Mouse (Mus musculus) liver, adult 2 months (tissue): ENCODE data around the gene Atxn1. TPM values are rescaled to one million over a fixed set of nuclear protein-coding genes. Genes with fewer than 3 reads are reported as not detected.

Experiments
- DNase-seq: peaks from one replicate; pipeline ENCODE4 v3.0.0-alpha.2; 2011; ENCODE audit warnings: low read depth, low spot score; ENCODE audit errors: extremely low read depth
- H3K27ac ChIP-seq: fragments of 200-500 bp; replicated peaks from 2 replicates; pipeline ENCODE4 v1.5.1; 2012; ENCODE audit warnings: low read depth, mild to moderate bottlenecking, control low read depth, inconsistent platforms, low read length; ENCODE audit not compliant: insufficient read depth
- H3K27me3 ChIP-seq: fragments of 200-500 bp; 2 replicates; pipeline ENCODE4 v1.6.1; 2012; ENCODE audit warnings: mild to moderate bottlenecking, moderate library complexity, low read length, inconsistent platforms; ENCODE audit not compliant: control insufficient read depth, insufficient read depth
- H3K36me3 ChIP-seq: fragments of 200-500 bp; 2 replicates; pipeline ENCODE4 v1.6.1; 2012; ENCODE audit warnings: low read length, inconsistent platforms; ENCODE audit not compliant: control insufficient read depth, insufficient read depth
- H3K4me1 ChIP-seq: fragments of 200-500 bp; 2 replicates; pipeline ENCODE4 v1.6.1; 2011; ENCODE audit warnings: low read length; ENCODE audit not compliant: control insufficient read depth, insufficient read depth
- H3K4me3 ChIP-seq: fragments of 200-500 bp; 2 replicates; pipeline ENCODE4 v1.5.1; 2011; ENCODE audit warnings: low read depth, mild to moderate bottlenecking, control low read depth, low read length, moderate library complexity; ENCODE audit not compliant: insufficient read depth
- H3K79me2 ChIP-seq: fragments of 200-500 bp; 2 replicates; pipeline ENCODE4 v1.6.1; 2012; ENCODE audit warnings: inconsistent platforms, mild to moderate bottlenecking, low read length, moderate library complexity; ENCODE audit not compliant: control insufficient read depth, insufficient read depth
- H3K9ac ChIP-seq: fragments of 200-500 bp; 2 replicates; pipeline ENCODE4 v1.6.1; 2012; ENCODE audit warnings: low read depth, mild to moderate bottlenecking, control low read depth, inconsistent platforms, low read length
- CTCF ChIP-seq: fragments of 200-500 bp; IDR thresholded peaks from 2 replicates; pipeline ENCODE4 v1.5.1; 2011; ENCODE audit warnings: low read depth, low read length, control low read depth
- POLR2A ChIP-seq: fragments of 200-500 bp; IDR thresholded peaks from 2 replicates; pipeline ENCODE4 v1.6.1; 2011; ENCODE audit warnings: low read length, control low read depth; ENCODE audit not compliant: insufficient read depth; ENCODE audit errors: extremely low read depth
- WGBS: fragments of 180-500 bp; shearing (Covaris S2); methylation state at CpG from one replicate; pipeline ENCODE4 v1.1.7; 2018; 5-methylcytosine and 5-hydroxymethylcytosine counted together
- polyA plus RNA-seq: library from polyadenylated mRNA; depleted of rRNA; stranded (reverse); fragments of >200 nt; gene quantifications from 2 replicates; pipeline ENCODE4 v1.2.3, GENCODE M21; 2012
- total RNA-seq: library from RNA; depleted of rRNA; stranded (reverse); fragments of >200 nt; gene quantifications from 2 replicates; pipeline ENCODE4 v1.2.3, GENCODE M21; 2014

Atxn1 gene
- total and polyA plus RNA-seq, 2 experiments: 7.7 to 7.8 TPM

GRCm38 (mm10) chr13:45509366-45509765 is 455.4 kb downstream of the Atxn1 start:
- TF ChIP-seq CTCF (no peak), POLR2A (no peak)
- Histone ChIP-seq H3K79me2 (no peaks in the 10 kb centered on the region), H3K36me3 (no peaks in the 10 kb centered on the region), H3K4me1 (peaks cover 3% of the 10 kb centered on the region; the same call in 1 of the 2 replicates), H3K27me3 (peaks cover 7% of the 10 kb centered on the region; the same call in 1 of the 2 replicates), H3K4me3 (no peak overlapping the region), H3K9ac (no peak overlapping the region), H3K27ac (no peak overlapping the region)
- WGBS: 79% methylated on average over 6 of the region's 6 CpGs
- no peak for DNase-seq

DNA sequence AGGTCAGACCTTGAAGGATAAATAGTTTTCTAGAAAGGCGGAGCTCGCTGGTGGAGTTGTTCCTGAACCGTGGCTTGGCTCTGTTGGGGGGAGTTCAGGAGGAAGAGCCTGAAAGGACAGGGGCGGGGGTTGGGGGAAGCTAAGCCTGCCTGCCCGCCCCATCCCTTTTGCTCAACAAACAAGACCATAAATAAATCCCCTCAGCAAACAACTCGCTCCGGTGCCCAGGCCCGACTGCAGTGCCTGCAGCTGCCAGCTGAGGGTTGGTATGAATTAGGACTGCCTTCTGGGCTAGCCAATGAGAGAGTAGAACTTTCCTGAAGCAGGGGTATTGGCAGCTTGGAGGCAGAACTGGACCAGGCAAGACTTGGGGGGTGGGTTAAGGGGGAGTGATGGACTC is 456.3 kb downstream of the Atxn1 start:
- Histone ChIP-seq H3K4me1 (peaks cover 3% of the 10 kb centered on the region; the same call in 1 of the 2 replicates), H3K4me3 (0 out of 2 replicates have a peak overlapping the region, but pooled peaks have one; percentile 13), H3K27me3 (peaks cover 3% of the 10 kb centered on the region; the same call in 1 of the 2 replicates), H3K36me3 (no peaks in the 10 kb centered on the region), H3K79me2 (no peaks in the 10 kb centered on the region), H3K27ac (no peak overlapping the region), H3K9ac (no peak overlapping the region)
- DNase-seq: no peak
- WGBS: 11% methylated on average over 8 of the region's 8 CpGs
- TF ChIP-seq POLR2A: no peak
- no peak for TF ChIP-seq CTCF

DNA sequence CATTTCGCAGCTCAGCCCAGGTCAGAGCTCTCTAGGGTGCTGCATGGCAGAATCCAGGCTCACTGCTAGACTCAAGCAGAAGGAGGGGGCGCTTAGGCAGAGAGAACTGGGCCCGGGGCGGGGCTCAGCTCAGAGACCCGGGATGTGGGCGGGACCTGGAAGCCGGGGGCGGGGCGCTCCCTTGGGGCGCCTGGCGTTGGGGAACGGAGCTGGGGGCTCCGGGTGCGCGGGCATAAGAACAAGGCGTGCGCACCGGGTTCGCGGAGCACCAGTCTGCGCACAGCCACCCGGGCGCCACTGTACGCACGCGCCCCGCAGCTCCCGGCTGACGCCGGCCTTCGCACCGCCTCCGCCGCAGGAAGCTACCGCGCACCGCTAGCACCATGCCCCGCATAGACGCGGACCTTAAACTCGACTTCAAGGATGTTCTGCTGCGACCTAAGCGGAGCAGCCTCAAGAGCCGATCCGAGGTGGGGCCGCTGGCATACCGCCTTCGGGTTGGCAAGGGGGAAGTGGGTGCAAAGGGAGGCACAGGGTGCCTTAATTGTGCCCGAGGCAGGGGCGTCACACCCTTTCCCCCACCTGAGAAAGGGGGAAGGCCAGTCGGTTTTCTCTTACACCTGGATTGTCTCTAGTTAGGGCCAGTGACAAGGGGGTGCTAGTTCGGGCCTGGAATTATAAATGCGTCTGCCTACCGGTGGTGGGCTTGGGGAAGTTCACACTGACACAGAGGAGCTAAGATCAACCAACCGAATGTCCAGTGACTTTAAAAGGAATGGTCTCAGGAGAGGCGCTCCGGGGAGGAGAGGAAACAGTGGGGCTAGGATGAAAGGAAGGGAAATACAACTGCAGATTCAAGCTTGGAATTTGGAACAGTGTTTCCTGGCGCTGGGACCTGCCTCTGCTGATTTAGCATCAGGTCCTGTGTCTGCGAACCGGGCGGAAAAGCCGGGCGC is 457.3 kb downstream of the Atxn1 start, which contains the start of gene Gmpr:
Gene Gmpr, plus strand, starts transcription at position 171 of the 956 bp plus-strand sequence.
- Histone ChIP-seq H3K4me1 (peaks cover 3% of the 10 kb centered on the region; the same call in 1 of the 2 replicates), H3K9ac (peak within 1 kb of the TSS; percentile 20), H3K27ac (no peak within 1 kb of the TSS), H3K36me3 (no peaks in the 10 kb centered on the region), H3K79me2 (no peaks in the 10 kb centered on the region), H3K27me3 (peaks cover 3% of the 10 kb centered on the region; the same call in 1 of the 2 replicates), H3K4me3 (peak within 1 kb of the TSS; percentile 49)
- WGBS: 2% methylated on average over 63 of the region's 63 CpGs
- no peak for DNase-seq
- no peak for TF ChIP-seq POLR2A
- no peak for TF ChIP-seq CTCF

DNA sequence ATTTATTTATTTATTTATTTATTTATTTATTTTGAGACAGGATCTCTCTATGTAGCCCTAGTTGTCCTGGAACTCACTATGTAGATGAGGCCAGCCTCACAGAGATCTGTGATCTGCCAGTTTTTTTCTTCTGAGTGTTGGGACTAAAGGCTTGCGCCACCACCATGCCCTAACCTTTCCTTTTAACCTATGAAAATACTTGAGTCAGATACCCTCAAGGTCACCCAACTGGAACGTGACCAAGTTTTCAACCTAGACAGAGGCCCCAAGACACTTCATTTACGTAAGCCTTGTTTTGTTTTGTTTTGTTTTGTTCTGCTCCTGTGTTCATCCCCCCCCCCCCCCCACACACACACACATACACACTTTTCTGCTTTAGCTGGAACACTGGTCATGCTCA is 459.3 kb downstream of the Atxn1 start:
- Histone ChIP-seq H3K4me3 (no peak overlapping the region), H3K36me3 (no peaks in the 10 kb centered on the region), H3K4me1 (no peaks in the 10 kb centered on the region), H3K9ac (no peak overlapping the region), H3K79me2 (no peaks in the 10 kb centered on the region), H3K27me3 (peaks cover 3% of the 10 kb centered on the region; the same call in 1 of the 2 replicates), H3K27ac (no peak overlapping the region)
- WGBS: 92% methylated on average over 3 of the region's 3 CpGs
- TF ChIP-seq CTCF (no peak), POLR2A (no peak)
- no peak for DNase-seq

- 91% methylated on average over 5 of the region's 5 CpGs for WGBS
- Histone ChIP-seq H3K9ac (no peak overlapping the region), H3K27me3 (peaks cover 6% of the 10 kb centered on the region; the same call in 1 of the 2 replicates), H3K79me2 (no peaks in the 10 kb centered on the region), H3K36me3 (no peaks in the 10 kb centered on the region), H3K4me1 (no peaks in the 10 kb centered on the region), H3K4me3 (no peak overlapping the region), H3K27ac (no peak overlapping the region)
- TF ChIP-seq POLR2A (no peak), CTCF (no peak)
- no peak for DNase-seq
Measured at GRCm38 (mm10) chr13:45502791-45503190, 462.0 kb downstream of the Atxn1 start.
